Mouse (Mus musculus): ENCODE data around the gene Ank2. TPM values are rescaled to one million over a fixed set of nuclear protein-coding genes. Genes with fewer than 3 reads are reported as not detected.

Gene Ank2
- polyA plus RNA-seq, 1 experiment from 2014 or later: 27.6 TPM

DNA sequence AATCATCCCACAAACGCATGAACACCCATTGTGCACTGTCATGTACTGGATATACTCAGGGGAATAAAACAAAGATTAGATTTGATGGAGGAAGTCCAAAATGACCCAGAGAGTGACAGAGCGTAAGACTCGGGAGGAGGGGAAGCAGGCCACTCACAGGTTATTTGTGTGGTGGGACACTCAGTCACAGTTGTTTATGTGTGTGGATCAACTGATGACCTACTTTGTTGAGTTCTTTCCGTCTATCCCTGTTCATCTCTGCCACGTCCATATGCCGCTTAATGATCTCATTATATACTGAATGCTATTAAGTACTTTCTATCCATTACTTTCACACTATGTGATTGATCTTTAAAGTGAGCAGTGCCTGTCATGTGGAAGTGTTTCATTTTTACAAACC, 187.6 kb downstream of the Ank2 start:
- no peak overlapping the region for H3K4me2 ChIP-seq
- no peak overlapping the region for H3K27ac ChIP-seq
- H3K36me3 ChIP-seq: no peaks in the 10 kb centered on the region
- 79% methylated on average over 6 of the region's 6 CpGs for WGBS
- no peak overlapping the region for H3K4me3 ChIP-seq (replicated peaks)
- H3K4me1 ChIP-seq (replicated peaks): 0 out of 2 replicates have a peak, but pooled peaks cover under 1% of the 10 kb centered on the region
- no peak for ATAC-seq (ENCODE audit: insufficient number of reproducible peaks, insufficient read depth, low FRiP score, low TSS enrichment, low read depth)
- H3K9me3 ChIP-seq: no peaks in the 10 kb centered on the region
- H3K9ac ChIP-seq (replicated peaks): no peak overlapping the region
- H3K27me3 ChIP-seq: no peaks in the 10 kb centered on the region

GRCm38 (mm10) chr3:127310079-127310478, 189.1 kb downstream of the Ank2 start:
- no peak for ATAC-seq (ENCODE audit: insufficient number of reproducible peaks, insufficient read depth, low FRiP score, low TSS enrichment, low read depth)
- Histone ChIP-seq H3K4me2 (no peak overlapping the region), H3K27me3 (no peaks in the 10 kb centered on the region), H3K36me3 (no peaks in the 10 kb centered on the region), H3K9ac (replicated peaks) (no peak overlapping the region), H3K4me3 (replicated peaks) (no peak overlapping the region), H3K9me3 (no peaks in the 10 kb centered on the region), H3K4me1 (replicated peaks) (no peaks in the 10 kb centered on the region), H3K27ac (no peak overlapping the region)
- WGBS: 76% methylated on average over 3 of the region's 3 CpGs

- H3K27me3 ChIP-seq: no peaks in the 10 kb centered on the region
- 45% methylated on average over 6 of the region's 6 CpGs for WGBS
- ATAC-seq (ENCODE audit: insufficient number of reproducible peaks, insufficient read depth, low FRiP score, low TSS enrichment, low read depth): no peak
- no peak overlapping the region for H3K4me3 ChIP-seq (replicated peaks)
- H3K36me3 ChIP-seq: no peaks in the 10 kb centered on the region
- no peak overlapping the region for H3K27ac ChIP-seq
- no peaks in the 10 kb centered on the region for H3K9me3 ChIP-seq
- H3K4me1 ChIP-seq (replicated peaks): no peaks in the 10 kb centered on the region
- H3K9ac ChIP-seq (replicated peaks): no peak overlapping the region
- no peak overlapping the region for H3K4me2 ChIP-seq
These were observed 195.1 kb downstream of the Ank2 start for GRCm38 (mm10) chr3:127303957-127304553.

GRCm38 (mm10) chr3:127303041-127303440, 196.1 kb downstream of the Ank2 start:
- Histone ChIP-seq H3K27me3 (no peaks in the 10 kb centered on the region), H3K9me3 (no peaks in the 10 kb centered on the region), H3K9ac (replicated peaks) (no peak overlapping the region), H3K4me2 (no peak overlapping the region), H3K4me3 (replicated peaks) (no peak overlapping the region), H3K36me3 (no peaks in the 10 kb centered on the region), H3K4me1 (replicated peaks) (no peaks in the 10 kb centered on the region), H3K27ac (no peak overlapping the region)
- ATAC-seq (ENCODE audit: insufficient number of reproducible peaks, insufficient read depth, low FRiP score, low TSS enrichment, low read depth): no peak
- 90% methylated on average over 4 of the region's 4 CpGs for WGBS

- H3K27me3 ChIP-seq: no peaks in the 10 kb centered on the region
- no peak overlapping the region for H3K4me2 ChIP-seq
- no peak overlapping the region for H3K4me3 ChIP-seq (replicated peaks)
- no peak overlapping the region for H3K27ac ChIP-seq
- no peaks in the 10 kb centered on the region for H3K9me3 ChIP-seq
- H3K4me1 ChIP-seq (replicated peaks): no peaks in the 10 kb centered on the region
- H3K36me3 ChIP-seq: no peaks in the 10 kb centered on the region
- no peak overlapping the region for H3K9ac ChIP-seq (replicated peaks)
- no peak for ATAC-seq (ENCODE audit: insufficient number of reproducible peaks, insufficient read depth, low FRiP score, low TSS enrichment, low read depth)
These were observed 198.4 kb downstream of the Ank2 start for GRCm38 (mm10) chr3:127300790-127301189.

- H3K4me3 ChIP-seq (replicated peaks): no peak overlapping the region
- 77% methylated on average over 6 of the region's 6 CpGs for WGBS
- H3K4me2 ChIP-seq: no peak overlapping the region
- no peak for ATAC-seq (ENCODE audit: insufficient number of reproducible peaks, insufficient read depth, low FRiP score, low TSS enrichment, low read depth)
- no peaks in the 10 kb centered on the region for H3K36me3 ChIP-seq
- H3K27ac ChIP-seq: no peak overlapping the region
- no peak overlapping the region for H3K9ac ChIP-seq (replicated peaks)
- H3K9me3 ChIP-seq: no peaks in the 10 kb centered on the region
- H3K27me3 ChIP-seq: no peaks in the 10 kb centered on the region
- no peaks in the 10 kb centered on the region for H3K4me1 ChIP-seq (replicated peaks)
These were observed 203.2 kb downstream of the Ank2 start for GRCm38 (mm10) chr3:127295921-127296320.

DNA sequence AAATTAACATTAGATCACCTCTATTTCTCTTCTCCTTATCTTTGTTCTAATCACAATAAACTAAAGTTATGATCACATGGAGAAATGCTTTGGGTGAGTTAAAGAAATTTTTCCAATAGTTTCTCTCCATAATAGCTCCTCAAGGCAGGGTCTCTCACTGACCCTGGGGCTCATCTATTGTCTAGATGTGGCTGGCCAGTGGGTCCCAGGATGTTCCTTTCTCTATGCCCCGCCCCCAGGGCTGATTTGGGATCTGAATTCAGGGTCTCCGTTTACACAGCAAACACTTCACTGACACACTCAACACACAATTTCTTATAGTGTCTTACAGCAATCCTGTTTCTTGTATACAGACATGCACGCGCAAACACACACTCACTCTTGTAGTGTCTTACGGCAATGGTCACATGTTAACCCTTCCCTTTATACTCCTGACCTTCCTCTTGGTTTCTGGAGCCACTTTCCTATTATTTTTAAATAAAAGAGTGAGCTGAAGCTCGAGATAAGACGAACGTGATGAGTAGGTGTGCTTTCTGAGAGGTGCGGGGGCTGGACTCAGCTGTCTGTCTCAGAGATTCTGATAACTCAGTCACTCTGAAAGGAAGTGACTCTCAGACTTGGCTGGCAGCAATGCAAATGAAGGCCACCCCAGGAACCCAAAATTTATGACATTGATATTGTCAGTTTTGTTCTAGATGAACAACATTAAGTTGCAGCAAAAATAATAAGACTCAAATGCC, 204.4 kb downstream of the Ank2 start:
- no peaks in the 10 kb centered on the region for H3K27me3 ChIP-seq
- no peaks in the 10 kb centered on the region for H3K36me3 ChIP-seq
- no peak overlapping the region for H3K4me3 ChIP-seq (replicated peaks)
- 90% methylated on average over 9 of the region's 9 CpGs for WGBS
- no peaks in the 10 kb centered on the region for H3K9me3 ChIP-seq
- no peaks in the 10 kb centered on the region for H3K4me1 ChIP-seq (replicated peaks)
- no peak overlapping the region for H3K27ac ChIP-seq
- no peak overlapping the region for H3K4me2 ChIP-seq
- no peak overlapping the region for H3K9ac ChIP-seq (replicated peaks)
- ATAC-seq (ENCODE audit: insufficient number of reproducible peaks, insufficient read depth, low FRiP score, low TSS enrichment, low read depth): no peak

DNA sequence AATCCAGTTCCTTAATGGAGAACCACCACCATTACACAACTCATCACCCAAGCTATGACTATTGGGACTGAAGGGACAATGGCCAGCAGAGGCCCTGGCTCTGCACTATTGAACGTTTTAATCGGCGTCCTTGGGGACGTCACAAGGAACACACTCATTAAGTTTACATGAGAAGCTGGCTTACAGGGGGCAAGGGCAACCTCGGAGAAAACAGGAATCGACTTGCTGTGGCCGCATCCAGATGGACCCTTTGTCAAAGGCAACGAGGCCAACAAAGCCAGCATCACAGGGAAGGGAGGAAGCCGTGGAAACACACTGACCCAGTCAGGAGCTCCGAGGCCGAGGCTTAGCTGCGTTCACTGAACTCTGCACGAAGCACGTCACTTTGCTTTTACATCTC, 205.1 kb downstream of the Ank2 start:
- H3K27ac ChIP-seq: no peak overlapping the region
- no peak for ATAC-seq (ENCODE audit: insufficient number of reproducible peaks, insufficient read depth, low FRiP score, low TSS enrichment, low read depth)

GRCm38 (mm10) chr3:127293479-127293874, 205.7 kb downstream of the Ank2 start:
- Histone ChIP-seq H3K4me3 (replicated peaks) (no peak overlapping the region), H3K27me3 (no peaks in the 10 kb centered on the region), H3K27ac (no peak overlapping the region), H3K4me2 (no peak overlapping the region), H3K9ac (replicated peaks) (no peak overlapping the region), H3K9me3 (no peaks in the 10 kb centered on the region), H3K36me3 (no peaks in the 10 kb centered on the region), H3K4me1 (replicated peaks) (no peaks in the 10 kb centered on the region)
- no peak for ATAC-seq (ENCODE audit: insufficient number of reproducible peaks, insufficient read depth, low FRiP score, low TSS enrichment, low read depth)
- 79% methylated on average over 9 of the region's 9 CpGs for WGBS

More for the DNA sequence above, 205.1 kb downstream of the Ank2 start:
- WGBS: 86% methylated on average over 14 of the region's 14 CpGs
- H3K4me1 ChIP-seq (replicated peaks): no peaks in the 10 kb centered on the region
- no peak overlapping the region for H3K9ac ChIP-seq (replicated peaks)
- no peaks in the 10 kb centered on the region for H3K9me3 ChIP-seq
- H3K27me3 ChIP-seq: no peaks in the 10 kb centered on the region
- no peaks in the 10 kb centered on the region for H3K36me3 ChIP-seq
- no peak overlapping the region for H3K4me2 ChIP-seq
- no peak overlapping the region for H3K4me3 ChIP-seq (replicated peaks)

DNA sequence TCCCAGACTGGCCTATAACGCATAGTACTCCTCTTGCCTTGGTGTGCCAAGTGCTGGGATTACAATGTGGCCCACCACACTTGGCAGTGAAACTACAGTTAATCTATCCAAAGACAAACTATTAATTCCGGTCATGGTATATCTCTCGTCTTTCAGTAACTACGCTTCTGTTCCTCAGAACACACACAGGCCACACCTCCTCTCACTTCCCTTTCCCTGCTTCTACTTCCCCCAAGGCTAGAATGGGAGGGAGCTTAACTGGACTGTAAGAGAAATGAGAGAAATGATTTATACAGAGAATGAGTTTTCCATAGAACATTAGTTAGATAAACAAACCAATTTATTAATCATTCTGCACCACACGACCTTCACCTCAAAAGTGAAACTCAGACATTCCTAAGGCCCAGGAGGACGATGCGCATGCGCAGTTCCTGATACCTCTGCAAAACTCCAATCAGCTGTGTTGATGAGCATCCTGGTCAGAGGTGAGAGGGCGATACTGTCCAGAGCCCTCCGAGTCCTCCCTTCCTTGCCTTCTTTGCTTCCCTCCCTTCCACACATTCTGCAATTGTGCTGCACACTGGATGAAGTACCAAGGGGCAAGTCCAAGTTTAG, 206.2 kb downstream of the Ank2 start:
- no peak for ATAC-seq (ENCODE audit: insufficient number of reproducible peaks, insufficient read depth, low FRiP score, low TSS enrichment, low read depth)
- no peak overlapping the region for H3K4me3 ChIP-seq (replicated peaks)
- H3K27me3 ChIP-seq: no peaks in the 10 kb centered on the region
- H3K27ac ChIP-seq: no peak overlapping the region
- H3K36me3 ChIP-seq: no peaks in the 10 kb centered on the region
- H3K4me1 ChIP-seq (replicated peaks): no peaks in the 10 kb centered on the region
- H3K4me2 ChIP-seq: no peak overlapping the region
- H3K9me3 ChIP-seq: no peaks in the 10 kb centered on the region
- WGBS: 90% methylated on average over 10 of the region's 10 CpGs
- H3K9ac ChIP-seq (replicated peaks): no peak overlapping the region

- Histone ChIP-seq H3K4me1 (replicated peaks) (no peaks in the 10 kb centered on the region), H3K36me3 (no peaks in the 10 kb centered on the region), H3K9me3 (no peaks in the 10 kb centered on the region), H3K9ac (replicated peaks) (no peak overlapping the region), H3K4me3 (replicated peaks) (no peak overlapping the region), H3K27ac (no peak overlapping the region), H3K27me3 (no peaks in the 10 kb centered on the region), H3K4me2 (no peak overlapping the region)
- no peak for ATAC-seq (ENCODE audit: insufficient number of reproducible peaks, insufficient read depth, low FRiP score, low TSS enrichment, low read depth)
- WGBS: 87% methylated on average over 5 of the region's 5 CpGs
These were observed 216.9 kb downstream of the Ank2 start for GRCm38 (mm10) chr3:127282277-127282676.
